Mouse (Mus musculus) cerebellum, adult 2 months (tissue): ENCODE measurements around the gene 1700013G24Rik. TPM values are rescaled to one million over a fixed set of nuclear protein-coding genes. Genes with fewer than 3 reads are reported as not detected.

Experiments
- DNase-seq, 2 experiments: peaks; one replicate each; pipeline ENCODE4 v3.0.0; 2021
- H3K27ac ChIP-seq: fragments of 200-500 bp; 2 replicates; pipeline ENCODE4 v1.5.1; 2012; ENCODE audit warnings: low read length, control low read depth, inconsistent platforms; ENCODE audit not compliant: insufficient read depth
- H3K27me3 ChIP-seq: fragments of 200-500 bp; 2 replicates; pipeline ENCODE4 v1.6.1; 2012; ENCODE audit warnings: inconsistent platforms, mild to moderate bottlenecking, low read length, moderate library complexity; ENCODE audit not compliant: control insufficient read depth, insufficient read depth
- H3K4me1 ChIP-seq: fragments of 200-500 bp; 2 replicates; pipeline ENCODE4 v1.6.1; 2011; ENCODE audit warnings: low read length; ENCODE audit not compliant: control insufficient read depth, insufficient read depth
- H3K4me3 ChIP-seq: fragments of 200-500 bp; replicated peaks from 2 replicates; pipeline ENCODE3; 2011; ENCODE audit warnings: mild to moderate bottlenecking, low read depth, low read length, control low read depth; ENCODE audit not compliant: insufficient read depth
- CTCF ChIP-seq: fragments of 200-500 bp; IDR thresholded peaks from 2 replicates; pipeline ENCODE4 v1.5.1; 2011; ENCODE audit warnings: low read depth, mild to moderate bottlenecking, control low read depth, low read length, moderate library complexity, borderline replicate concordance; ENCODE audit not compliant: insufficient read depth
- POLR2A ChIP-seq: fragments of 200-500 bp; IDR thresholded peaks from 2 replicates; pipeline ENCODE4 v1.6.1; 2011; ENCODE audit warnings: low read length, control low read depth, borderline replicate concordance; ENCODE audit not compliant: insufficient read depth
- WGBS: fragments of 180-500 bp; shearing (Covaris S2); methylation state at CpG from one replicate; pipeline ENCODE4 v1.1.7; 2018; 5-methylcytosine and 5-hydroxymethylcytosine counted together
- polyA plus RNA-seq: library from polyadenylated mRNA; depleted of rRNA; stranded (reverse); fragments of >200 nt; gene quantifications from 2 replicates; pipeline ENCODE4 v1.2.3, GENCODE M21; 2012

Gene 1700013G24Rik
- polyA plus RNA-seq, 1 experiment, result not detected

GRCm38 (mm10) chr4:137469845-137470692 lies 17.0 kb downstream of the 1700013G24Rik start:
- WGBS, result 79% methylated on average over 15 of the region's 15 CpGs
- no peak for DNase-seq

DNA sequence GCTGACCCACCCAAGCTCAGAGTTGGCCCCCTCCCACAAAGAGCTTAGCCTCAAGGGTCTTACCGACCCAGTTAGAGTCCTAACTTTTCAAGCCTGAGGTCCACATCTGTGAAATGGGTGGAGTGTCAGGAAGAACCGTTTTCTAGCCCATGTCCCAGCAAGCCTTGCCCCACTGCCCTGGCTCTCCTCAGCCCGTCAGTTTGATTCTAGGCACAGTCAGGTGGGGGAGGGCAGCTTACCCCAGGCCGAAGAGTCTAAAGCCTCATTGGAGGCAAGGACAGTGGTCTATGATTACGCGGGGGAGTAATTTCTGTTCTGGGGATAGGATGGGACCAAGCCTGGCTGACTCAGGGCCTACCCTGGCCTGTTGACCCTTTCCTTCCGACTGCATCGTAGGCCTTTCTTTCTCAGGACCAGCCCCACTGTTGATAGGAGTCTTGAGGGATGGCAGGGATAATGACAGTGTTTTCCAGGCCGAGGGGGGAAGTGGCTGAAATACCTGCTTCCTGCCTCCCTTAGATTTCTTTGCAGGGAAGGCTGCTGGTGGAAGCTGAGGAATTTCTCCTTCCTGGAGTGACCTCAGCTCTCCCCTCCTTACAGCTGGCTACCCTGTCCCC lies 17.7 kb downstream of the 1700013G24Rik start:
- no peak overlapping the region for H3K4me3 ChIP-seq
- 89% methylated on average over 9 of the region's 9 CpGs for WGBS
- TF ChIP-seq POLR2A (no peak), CTCF (no peak)
- H3K27ac ChIP-seq, result no peak overlapping the region
- no peaks in the 10 kb centered on the region for H3K27me3 ChIP-seq
- DNase-seq, result no peak
- no peaks in the 10 kb centered on the region for H3K4me1 ChIP-seq

More at GRCm38 (mm10) chr4:137469845-137470692, 17.0 kb downstream of the 1700013G24Rik start:
- Histone ChIP-seq H3K27me3 (no peaks in the 10 kb centered on the region), H3K27ac (no peak overlapping the region), H3K4me1 (no peaks in the 10 kb centered on the region), H3K4me3 (no peak overlapping the region)
- TF ChIP-seq POLR2A (no peak), CTCF (no peak)

GRCm38 (mm10) chr4:137471326-137471725 lies 18.2 kb downstream of the 1700013G24Rik start:
- no peak for TF ChIP-seq CTCF
- no peak for TF ChIP-seq POLR2A
- Histone ChIP-seq H3K27ac (no peak overlapping the region), H3K27me3 (no peaks in the 10 kb centered on the region), H3K4me3 (no peak overlapping the region), H3K4me1 (no peaks in the 10 kb centered on the region)
- no peak for DNase-seq
- 88% methylated on average over 8 of the region's 8 CpGs for WGBS

DNA sequence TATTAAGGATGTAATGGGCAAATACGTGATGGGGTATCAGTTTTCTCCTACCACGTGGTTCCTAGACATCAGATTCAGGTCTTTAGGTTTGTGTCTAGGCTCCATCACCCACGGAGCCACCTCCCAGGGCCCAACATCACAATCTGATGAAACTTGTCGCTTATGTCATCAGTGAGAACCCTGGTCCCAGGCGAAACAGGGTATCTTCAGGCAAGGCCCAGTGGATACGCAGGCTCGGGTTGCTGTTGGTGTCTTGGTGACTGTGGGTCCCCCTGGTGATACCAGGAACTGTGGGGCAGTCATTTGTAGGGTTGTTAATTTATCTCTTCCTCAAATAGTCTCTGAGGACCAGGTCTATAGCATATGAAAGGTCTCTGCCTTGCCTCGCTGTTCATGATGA lies 20.2 kb downstream of the 1700013G24Rik start:
- TF ChIP-seq CTCF, result no peak
- no peak for TF ChIP-seq POLR2A
- Histone ChIP-seq H3K27ac (no peak overlapping the region), H3K4me3 (no peak overlapping the region), H3K4me1 (no peaks in the 10 kb centered on the region), H3K27me3 (no peaks in the 10 kb centered on the region)
- DNase-seq, result no peak
- WGBS, result 95% methylated on average over 8 of the region's 8 CpGs

- H3K4me3 ChIP-seq, result no peak overlapping the region
- no peaks in the 10 kb centered on the region for H3K4me1 ChIP-seq
- WGBS, result 83% methylated on average over 18 of the region's 18 CpGs
- H3K27me3 ChIP-seq, result no peaks in the 10 kb centered on the region
- no peak for DNase-seq
- no peak overlapping the region for H3K27ac ChIP-seq
- TF ChIP-seq CTCF (no peak), POLR2A (no peak)
Measured at GRCm38 (mm10) chr4:137473701-137474388, 20.8 kb downstream of the 1700013G24Rik start.

- 98% methylated on average over 7 of the region's 7 CpGs for WGBS
- Histone ChIP-seq H3K27ac (no peak overlapping the region), H3K4me3 (no peak overlapping the region), H3K27me3 (no peaks in the 10 kb centered on the region), H3K4me1 (no peaks in the 10 kb centered on the region)
- TF ChIP-seq CTCF, result no peak
- TF ChIP-seq POLR2A, result no peak
- no peak for DNase-seq
Measured at GRCm38 (mm10) chr4:137474694-137475093, 21.6 kb downstream of the 1700013G24Rik start.

GRCm38 (mm10) chr4:137475271-137476050 lies 22.4 kb downstream of the 1700013G24Rik start:
- DNase-seq, result no peak
- TF ChIP-seq POLR2A, result no peak
- TF ChIP-seq CTCF, result no peak
- Histone ChIP-seq H3K27ac (no peak overlapping the region), H3K27me3 (no peaks in the 10 kb centered on the region), H3K4me3 (no peak overlapping the region), H3K4me1 (no peaks in the 10 kb centered on the region)
- WGBS, result 93% methylated on average over 13 of the region's 13 CpGs

GRCm38 (mm10) chr4:137476065-137476760 lies 23.1 kb downstream of the 1700013G24Rik start:
- Histone ChIP-seq H3K27ac (no peak overlapping the region), H3K4me3 (no peak overlapping the region), H3K27me3 (no peaks in the 10 kb centered on the region), H3K4me1 (no peaks in the 10 kb centered on the region)
- TF ChIP-seq POLR2A, result no peak
- no peak for TF ChIP-seq CTCF
- 37% methylated on average over 10 of the region's 10 CpGs for WGBS
- no peak for DNase-seq
